Mouse (Mus musculus) limb, embryonic 15.5 days (tissue): ENCODE data around the gene Ncoa6. TPM values are rescaled to one million over a fixed set of nuclear protein-coding genes. Genes with fewer than 3 reads are reported as not detected.
A peak's percentile ranks its signal among the peaks of the same experiment; 100 is the strongest.

Experiments used
- ATAC-seq: fragments of 200-750 bp; cut with Nextera tagmentation; 2 replicates; pipeline ENCODE4 v1.8.0; 2017; ENCODE audit warnings: low read depth, moderate TSS enrichment; ENCODE audit not compliant: insufficient number of reproducible peaks, low FRiP score, low TSS enrichment
- H3K27ac ChIP-seq: fragments of 300-500 bp; sonication (generic); 2 replicates; pipeline ENCODE4 v1.5.1; 2015; ENCODE audit warnings: moderate library complexity, mild to moderate bottlenecking, inconsistent platforms
- H3K27me3 ChIP-seq: fragments of 300-500 bp; sonication (generic); 2 replicates; pipeline ENCODE4 v1.6.1; 2015; ENCODE audit warnings: inconsistent platforms
- H3K36me3 ChIP-seq: fragments of 300-500 bp; sonication (generic); 2 replicates; pipeline ENCODE4 v1.6.1; 2015; ENCODE audit warnings: inconsistent platforms
- H3K4me1 ChIP-seq: fragments of 300-500 bp; sonication (generic); 2 replicates; pipeline ENCODE4 v1.6.1; 2015; ENCODE audit warnings: inconsistent platforms
- H3K4me2 ChIP-seq: fragments of 300-500 bp; sonication (generic); 2 replicates; pipeline ENCODE4 v1.6.1; 2015; ENCODE audit warnings: mild to moderate bottlenecking, inconsistent platforms
- H3K4me3 ChIP-seq: fragments of 300-500 bp; sonication (generic); 2 replicates; pipeline ENCODE4 v1.5.1; 2015; ENCODE audit warnings: mild to moderate bottlenecking, inconsistent platforms
- H3K9ac ChIP-seq: fragments of 300-500 bp; sonication (generic); 2 replicates; pipeline ENCODE4 v1.6.1; 2015; ENCODE audit warnings: inconsistent platforms
- H3K9me3 ChIP-seq: fragments of 300-500 bp; sonication (generic); 2 replicates; pipeline ENCODE4 v1.6.1; 2016; ENCODE audit warnings: inconsistent platforms
- WGBS: fragments of 180-500 bp; shearing (Covaris S2); methylation state at CpG from one replicate; pipeline ENCODE4 v1.1.7; 2015; 5-methylcytosine and 5-hydroxymethylcytosine counted together
- polyA plus RNA-seq: library from polyadenylated mRNA; unstranded; fragments of >200 nt; fragmentation: Nextera tagmentation; extraction: Ambion mirVana; gene quantifications from 2 replicates; pipeline ENCODE4 v1.2.1, GENCODE M21; 2015

The Ncoa6 gene
- polyA plus RNA-seq, 1 experiment from 2014 or later: 19.2 TPM

DNA sequence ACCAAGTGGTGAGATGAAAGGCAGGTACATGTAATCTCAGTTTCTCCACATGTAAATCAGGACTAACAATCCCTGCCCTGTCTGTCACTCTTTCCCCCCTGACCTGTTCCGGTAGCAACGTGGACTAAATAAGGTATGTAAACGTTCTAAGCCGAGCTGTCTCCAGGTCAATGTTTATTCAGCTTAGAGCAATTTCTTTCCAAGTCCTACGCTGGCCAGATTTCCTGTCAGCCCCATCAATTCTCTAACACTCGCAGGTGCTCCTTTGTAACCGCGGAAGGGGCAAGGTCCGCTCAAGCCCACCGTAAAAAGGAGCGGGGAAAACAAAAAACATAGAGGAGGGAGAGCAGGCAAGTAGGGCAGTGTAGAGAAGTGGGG is 92.6 kb downstream of the Ncoa6 start:
- peaks cover 5% of the 10 kb centered on the region; the same call in 1 of the 2 replicates for H3K27me3 ChIP-seq
- ATAC-seq: no peak

DNA sequence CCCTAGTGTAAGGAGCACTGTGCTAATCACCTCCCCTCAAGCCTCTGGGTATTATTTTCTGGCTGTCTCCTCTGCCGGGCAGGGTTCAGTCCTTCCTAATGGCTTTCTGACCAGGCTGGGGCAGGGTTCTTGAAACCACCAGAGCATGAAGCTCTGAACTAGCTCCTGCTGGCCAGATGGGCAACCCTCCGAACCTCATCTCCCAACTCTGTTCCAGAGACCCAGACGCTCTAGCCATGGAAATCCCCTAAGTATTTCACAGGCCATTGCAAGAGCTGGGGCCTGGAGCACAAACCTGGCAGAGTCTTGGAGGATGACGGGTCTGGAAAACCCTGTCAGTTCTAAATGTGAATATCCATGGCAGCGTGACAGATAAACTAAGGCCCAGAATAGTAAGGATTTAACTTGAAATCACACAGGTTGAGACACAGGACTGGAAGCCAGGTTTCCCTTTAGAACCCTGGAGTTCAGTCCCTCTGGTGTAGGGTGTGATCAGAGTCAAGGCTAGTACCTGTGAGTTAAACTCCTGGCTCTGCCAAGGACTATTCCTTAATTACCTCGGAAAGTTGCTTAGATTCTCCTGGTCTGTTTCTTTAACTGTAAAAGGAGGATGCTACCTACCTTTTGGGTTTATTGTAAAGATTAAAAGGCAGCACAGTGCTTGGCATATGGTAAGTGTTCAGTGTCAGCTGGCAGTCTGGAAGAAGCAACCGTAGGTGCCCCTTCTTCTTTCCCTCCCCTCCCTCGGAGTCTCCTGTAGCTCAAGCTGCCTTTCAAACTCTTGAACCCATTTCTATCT is 93.2 kb downstream of the Ncoa6 start, which contains the start of gene Trp53inp2:
Gene Trp53inp2, plus strand, starts transcription at position 799 of the 799 bp plus-strand sequence.
- Histone ChIP-seq H3K4me3 (peak within 1 kb of the TSS; percentile 98), H3K9me3 (no peaks in the 10 kb centered on the region), H3K4me1 (peaks cover 17% of the 10 kb centered on the region), H3K36me3 (no peaks in the 10 kb centered on the region), H3K4me2 (peak within 1 kb of the TSS; percentile 80), H3K27me3 (peaks cover 5% of the 10 kb centered on the region; the same call in 1 of the 2 replicates), H3K27ac (peak within 1 kb of the TSS; percentile 97), H3K9ac (peak within 1 kb of the TSS; percentile 85)
- no peak for ATAC-seq
- WGBS: 42% methylated on average over 8 of the region's 8 CpGs

More for the DNA sequence above, 92.6 kb downstream of the Ncoa6 start:
- Histone ChIP-seq H3K9me3 (no peaks in the 10 kb centered on the region), H3K4me1 (peaks cover 22% of the 10 kb centered on the region), H3K4me3 (peak overlapping the region; percentile 98), H3K4me2 (peak overlapping the region; percentile 80), H3K9ac (peak overlapping the region; percentile 85; the same call in 1 of the 2 replicates), H3K36me3 (no peaks in the 10 kb centered on the region), H3K27ac (no peak overlapping the region)
- 4% methylated on average over 11 of the region's 11 CpGs for WGBS

DNA sequence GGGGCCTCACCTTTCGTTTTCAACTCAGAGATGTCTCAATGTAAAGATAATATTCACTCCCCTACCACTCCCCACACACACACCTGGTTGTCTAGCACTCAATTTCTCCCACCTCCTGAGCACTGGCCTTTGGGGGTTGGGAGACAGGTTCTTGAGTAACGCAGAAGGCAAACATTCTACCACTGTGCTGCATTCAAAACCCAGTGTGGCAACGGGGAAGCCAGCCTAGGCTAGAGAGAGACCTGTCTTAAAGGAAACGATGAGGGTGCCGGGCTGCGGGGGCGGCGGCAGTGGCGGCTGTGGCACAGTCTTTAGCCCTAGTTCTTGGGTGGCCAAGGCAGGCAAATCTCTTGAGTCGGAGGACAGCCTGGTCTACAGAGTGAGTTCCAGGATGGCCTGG is 97.5 kb downstream of the Ncoa6 start:
- Histone ChIP-seq H3K9me3 (no peaks in the 10 kb centered on the region), H3K9ac (no peak overlapping the region), H3K27ac (no peak overlapping the region), H3K36me3 (no peaks in the 10 kb centered on the region), H3K27me3 (peaks cover 5% of the 10 kb centered on the region; the same call in 1 of the 2 replicates), H3K4me1 (peaks cover 4% of the 10 kb centered on the region; the same call in 1 of the 2 replicates), H3K4me2 (no peak overlapping the region), H3K4me3 (no peak overlapping the region)
- ATAC-seq: no peak
- WGBS: 78% methylated on average over 10 of the region's 10 CpGs

DNA sequence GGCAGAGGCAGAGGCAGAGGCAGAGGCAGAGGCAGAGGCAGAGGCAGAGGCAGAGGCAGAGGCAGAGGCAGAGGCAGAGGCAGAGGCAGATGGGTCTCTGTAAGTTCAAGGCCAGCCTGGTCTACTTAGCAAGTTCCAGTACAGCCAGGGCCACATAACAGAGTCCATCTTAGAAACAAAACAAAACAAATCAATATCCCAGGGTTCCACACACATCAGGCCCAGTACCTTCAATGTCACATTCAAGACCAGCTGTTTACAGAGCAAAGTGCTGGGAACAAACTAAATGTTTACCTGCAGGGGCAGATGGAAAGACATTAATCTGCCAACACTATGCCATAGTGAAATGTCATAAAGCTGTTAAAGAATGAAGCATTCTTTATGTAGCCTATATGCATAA is 99.2 kb downstream of the Ncoa6 start:
- ATAC-seq: no peak
- no peak overlapping the region for H3K4me2 ChIP-seq

DNA sequence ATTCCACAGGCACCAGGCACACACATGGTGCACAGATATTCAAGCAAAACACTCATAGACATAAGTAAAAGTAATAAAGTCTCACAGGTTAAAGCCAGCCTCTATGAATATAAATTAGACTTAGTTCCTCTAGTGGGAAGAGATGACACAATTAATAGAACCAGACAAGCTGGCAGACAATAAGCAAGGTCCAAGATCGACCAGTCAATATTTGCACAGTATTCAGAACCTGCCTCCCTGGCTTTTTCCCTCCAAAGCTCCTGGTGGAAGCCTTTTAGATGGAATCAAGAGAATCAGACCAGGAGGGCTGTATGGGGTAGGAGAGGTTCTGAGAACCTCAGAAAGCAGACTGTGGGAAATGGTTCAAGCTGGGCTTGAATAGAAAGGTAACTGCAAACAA is 99.8 kb downstream of the Ncoa6 start:
- WGBS: 71% methylated on average over 1 of the region's 1 CpGs
- H3K4me3 ChIP-seq: no peak overlapping the region
- no peaks in the 10 kb centered on the region for H3K27me3 ChIP-seq
- no peaks in the 10 kb centered on the region for H3K9me3 ChIP-seq
- no peak for ATAC-seq
- no peak overlapping the region for H3K9ac ChIP-seq
- no peak overlapping the region for H3K4me2 ChIP-seq
- 0 out of 2 replicates have a peak, but pooled peaks cover 2% of the 10 kb centered on the region for H3K4me1 ChIP-seq
- H3K36me3 ChIP-seq: no peaks in the 10 kb centered on the region
- no peak overlapping the region for H3K27ac ChIP-seq

More for the DNA sequence above, 99.2 kb downstream of the Ncoa6 start:
- no peak overlapping the region for H3K9ac ChIP-seq
- no peaks in the 10 kb centered on the region for H3K36me3 ChIP-seq
- H3K27me3 ChIP-seq: no peaks in the 10 kb centered on the region
- H3K4me3 ChIP-seq: no peak overlapping the region
- H3K27ac ChIP-seq: no peak overlapping the region
- no peaks in the 10 kb centered on the region for H3K4me1 ChIP-seq
- no peaks in the 10 kb centered on the region for H3K9me3 ChIP-seq

DNA sequence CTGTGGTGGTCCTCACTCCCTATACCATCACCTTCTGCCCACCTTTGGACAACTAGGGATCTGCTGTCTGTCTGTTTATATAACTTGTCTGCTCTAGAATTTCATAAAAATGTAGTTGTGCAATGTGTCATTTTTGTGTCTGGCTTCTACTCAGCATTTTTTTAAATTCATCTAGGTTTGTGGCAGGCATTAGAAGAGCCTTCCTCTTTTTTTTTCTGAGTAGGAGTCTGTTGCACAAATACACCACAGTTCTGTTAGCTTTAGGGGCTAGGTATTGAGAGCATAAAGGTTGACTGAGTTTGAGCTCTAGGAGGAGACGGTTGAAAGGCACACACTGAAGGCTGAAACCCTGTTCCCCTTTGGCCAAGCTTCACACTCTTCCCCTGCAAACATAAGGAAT is 100.4 kb downstream of the Ncoa6 start:
- ATAC-seq: no peak
- Histone ChIP-seq H3K27me3 (no peaks in the 10 kb centered on the region), H3K9ac (no peak overlapping the region), H3K36me3 (no peaks in the 10 kb centered on the region), H3K4me3 (no peak overlapping the region), H3K27ac (no peak overlapping the region), H3K4me2 (no peak overlapping the region), H3K4me1 (0 out of 2 replicates have a peak, but pooled peaks cover 2% of the 10 kb centered on the region), H3K9me3 (no peaks in the 10 kb centered on the region)
- 68% methylated on average over 1 of the region's 1 CpGs for WGBS

DNA sequence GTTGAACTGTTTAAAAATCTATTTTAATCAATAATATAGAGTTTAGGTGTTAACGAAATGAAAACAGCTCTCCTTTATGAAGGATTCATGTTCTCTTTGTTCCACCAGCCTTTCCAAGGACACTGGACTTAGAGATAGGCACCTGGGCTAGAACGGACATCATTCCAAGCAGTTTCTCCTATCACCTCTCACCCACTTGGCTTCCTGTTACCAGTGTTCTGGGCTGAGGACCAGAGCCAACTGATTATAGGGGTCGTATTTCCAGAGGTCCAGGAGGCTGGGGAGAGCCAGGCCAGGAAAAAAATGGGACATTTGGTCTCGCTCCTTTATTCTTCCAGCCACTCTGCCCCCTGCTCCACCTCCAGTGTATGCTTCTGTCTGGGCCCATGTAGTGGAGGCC is 101.2 kb downstream of the Ncoa6 start:
- Histone ChIP-seq H3K27me3 (no peaks in the 10 kb centered on the region), H3K4me1 (0 out of 2 replicates have a peak, but pooled peaks cover 2% of the 10 kb centered on the region), H3K4me2 (no peak overlapping the region), H3K27ac (no peak overlapping the region), H3K4me3 (no peak overlapping the region), H3K9ac (no peak overlapping the region), H3K9me3 (no peaks in the 10 kb centered on the region), H3K36me3 (no peaks in the 10 kb centered on the region)
- 48% methylated on average over 4 of the region's 4 CpGs for WGBS
- ATAC-seq: no peak

DNA sequence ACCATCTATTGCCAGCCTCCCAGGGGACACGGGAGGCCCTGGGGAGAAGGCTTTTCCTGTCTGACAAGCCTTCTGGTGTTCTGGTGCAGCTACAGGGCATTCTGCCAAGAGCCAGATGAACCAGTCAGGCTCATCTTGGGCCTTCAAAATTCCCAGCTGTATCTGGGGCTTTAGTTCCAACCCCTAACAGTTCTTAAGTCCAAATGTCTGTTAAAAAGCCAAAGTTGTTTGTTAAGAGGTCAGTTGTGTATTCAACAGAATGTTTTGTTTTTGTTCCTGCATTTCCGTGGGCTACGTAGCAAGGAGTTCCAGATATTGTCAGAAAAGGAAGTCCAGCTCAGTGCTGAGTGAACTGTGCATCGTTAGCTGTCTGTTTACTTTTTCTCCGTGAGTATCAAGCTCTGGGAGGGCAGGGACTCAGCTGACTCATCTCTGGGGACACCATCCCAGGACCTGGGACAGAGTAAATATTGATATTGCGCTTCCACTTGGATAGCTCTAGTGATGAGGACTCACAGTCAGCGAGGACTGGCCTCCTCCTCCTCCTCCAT is 104.3 kb downstream of the Ncoa6 start:
- H3K4me2 ChIP-seq: no peak overlapping the region
- no peaks in the 10 kb centered on the region for H3K36me3 ChIP-seq
- no peaks in the 10 kb centered on the region for H3K9me3 ChIP-seq
- H3K27me3 ChIP-seq: no peaks in the 10 kb centered on the region
- ATAC-seq: no peak
- H3K9ac ChIP-seq: no peak overlapping the region
- 55% methylated on average over 7 of the region's 7 CpGs for WGBS
- 0 out of 2 replicates have a peak overlapping the region, but pooled peaks have one; percentile 1 for H3K27ac ChIP-seq
- H3K4me1 ChIP-seq: 0 out of 2 replicates have a peak, but pooled peaks cover 2% of the 10 kb centered on the region
- H3K4me3 ChIP-seq: no peak overlapping the region

DNA sequence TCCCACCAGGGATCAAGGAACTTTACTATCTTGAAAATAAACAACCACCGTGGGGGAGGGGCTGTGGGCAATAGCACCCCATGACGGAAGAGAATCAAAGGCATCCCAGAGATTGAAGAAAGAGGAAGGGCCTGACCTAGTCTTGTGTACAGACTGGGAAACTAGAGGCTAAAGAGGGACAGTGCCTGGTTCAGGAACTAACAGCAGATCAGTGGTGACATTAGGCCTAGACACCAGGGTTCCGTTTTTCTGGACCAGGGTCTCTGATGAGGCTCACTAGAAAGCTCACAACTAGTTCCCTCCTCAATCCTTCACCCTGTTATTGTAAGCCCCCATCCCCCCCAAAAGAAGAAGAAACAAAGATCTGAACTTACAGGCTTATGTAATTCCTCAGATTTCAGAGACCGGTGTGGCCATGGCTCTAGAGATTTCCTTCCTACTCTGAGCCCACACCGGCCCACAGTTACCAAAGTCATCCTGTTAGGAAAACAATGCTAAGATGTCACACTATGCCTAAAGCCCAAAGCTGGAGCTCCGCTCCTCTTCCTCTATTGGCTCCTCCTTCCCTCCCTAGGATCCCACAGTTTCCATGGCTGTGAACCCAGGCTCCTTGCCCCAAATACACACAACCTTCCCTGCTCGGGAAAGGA is 105.9 kb downstream of the Ncoa6 start:
- WGBS: 78% methylated on average over 7 of the region's 7 CpGs
- ATAC-seq: no peak
- 0 out of 2 replicates have a peak, but pooled peaks cover 2% of the 10 kb centered on the region for H3K4me1 ChIP-seq
- no peak overlapping the region for H3K4me2 ChIP-seq
- no peaks in the 10 kb centered on the region for H3K9me3 ChIP-seq
- no peak overlapping the region for H3K9ac ChIP-seq
- no peaks in the 10 kb centered on the region for H3K27me3 ChIP-seq
- H3K4me3 ChIP-seq: no peak overlapping the region
- no peaks in the 10 kb centered on the region for H3K36me3 ChIP-seq
- no peak overlapping the region for H3K27ac ChIP-seq

DNA sequence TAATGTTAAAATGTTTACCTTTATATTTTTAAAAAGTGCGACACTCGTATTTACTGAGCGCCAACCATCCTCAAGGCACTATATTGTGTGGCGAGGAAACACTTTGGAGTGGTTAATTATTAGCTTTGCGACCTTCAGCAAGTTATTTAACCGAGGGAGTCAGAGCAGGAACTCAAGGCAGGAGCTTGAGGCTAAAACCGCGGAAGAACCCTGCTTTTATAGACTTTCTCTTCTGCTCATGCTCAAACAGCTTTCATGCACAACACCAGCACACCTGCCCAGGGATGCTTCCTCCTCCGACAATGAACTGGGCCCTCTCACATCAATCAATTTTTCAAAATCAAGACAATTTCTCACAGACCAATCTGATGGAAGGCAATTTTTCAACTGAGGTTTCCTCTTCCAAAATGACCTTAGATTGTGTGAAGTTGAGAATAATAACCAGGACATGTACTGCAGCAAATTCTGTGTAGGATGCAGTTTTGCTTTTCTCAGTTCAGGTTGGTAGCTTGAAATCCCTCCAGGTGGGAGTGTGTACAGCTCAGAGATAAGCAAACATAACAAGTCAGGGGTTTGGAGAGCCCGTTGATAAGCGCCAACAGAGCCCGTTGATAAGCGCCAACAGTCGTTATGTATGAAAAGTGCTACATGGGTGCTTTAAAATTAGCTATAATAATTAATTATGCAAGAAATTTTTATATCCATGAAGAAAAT is 115.9 kb downstream of the Ncoa6 start:
- ATAC-seq: 0 out of 2 replicates have a peak, but pooled peaks have one; percentile 2
- Histone ChIP-seq H3K4me3 (peak overlapping the region; percentile 84), H3K4me2 (peak overlapping the region; percentile 79), H3K9me3 (no peaks in the 10 kb centered on the region), H3K9ac (peak overlapping the region; percentile 28; the same call in 1 of the 2 replicates), H3K36me3 (no peaks in the 10 kb centered on the region), H3K27me3 (no peaks in the 10 kb centered on the region), H3K4me1 (peaks cover 10% of the 10 kb centered on the region), H3K27ac (peak overlapping the region; percentile 72)
- 34% methylated on average over 14 of the region's 14 CpGs for WGBS

DNA sequence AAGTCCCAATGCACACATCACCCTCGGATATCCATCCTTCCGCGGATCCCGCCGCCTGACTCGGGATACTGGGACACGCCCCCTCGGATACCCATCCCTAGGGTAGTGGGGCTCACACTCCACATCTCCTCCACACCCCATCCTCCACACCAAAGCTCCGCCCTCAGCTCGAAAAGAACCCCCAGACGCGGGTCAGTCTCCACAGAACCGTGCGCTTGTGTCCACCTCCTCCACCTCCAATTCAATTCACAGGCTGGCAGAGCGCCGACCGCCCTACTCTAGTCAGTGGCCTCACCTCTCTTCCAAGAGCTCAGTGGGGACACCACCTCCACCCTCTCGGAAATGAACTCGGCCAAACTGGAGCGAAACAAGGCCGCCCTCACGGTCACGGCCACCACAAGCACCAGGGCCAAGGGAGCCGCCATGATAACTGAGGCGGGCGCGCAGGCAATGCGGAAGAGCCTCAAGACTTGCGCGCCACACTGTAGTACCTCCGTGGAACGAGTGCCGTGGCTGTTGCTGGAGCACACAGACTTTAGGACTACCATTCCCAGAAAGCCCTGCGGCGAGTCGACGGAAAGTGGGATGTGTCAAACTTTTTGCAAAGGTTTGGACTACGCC is 116.6 kb downstream of the Ncoa6 start, which contains the start of gene Pigu:
Gene Pigu, minus strand, starts transcription at position 460 of the 621 bp plus-strand sequence.
- H3K27ac ChIP-seq: peak within 1 kb of the TSS; percentile 72
- H3K27me3 ChIP-seq: no peaks in the 10 kb centered on the region
- H3K4me2 ChIP-seq: peak within 1 kb of the TSS; percentile 79
- peaks cover 10% of the 10 kb centered on the region for H3K4me1 ChIP-seq
- H3K4me3 ChIP-seq: peak within 1 kb of the TSS; percentile 84
- WGBS: under 1% methylated on average over 38 of the region's 38 CpGs
- no peaks in the 10 kb centered on the region for H3K9me3 ChIP-seq
- no peaks in the 10 kb centered on the region for H3K36me3 ChIP-seq
- peak within 1 kb of the TSS; percentile 63 for H3K9ac ChIP-seq
- ATAC-seq: peak; percentile 98
